Mouse (Mus musculus) heart, adult 2 months (tissue): ENCODE measurements around the gene Trim2.

Experiments
- CTCF ChIP-seq: fragments of 200-600 bp; IDR thresholded peaks from 2 replicates; pipeline ENCODE4 v1.8.1; 2022; ENCODE audit warnings: antibody characterized with exemption, mild to moderate bottlenecking, moderate library complexity
- POLR2A ChIP-seq: fragments of 200-500 bp; IDR thresholded peaks from 2 replicates; pipeline ENCODE4 v1.6.1; 2011; ENCODE audit warnings: mild to moderate bottlenecking, low read depth, low read length, control low read depth; ENCODE audit not compliant: insufficient read depth

GRCm38 (mm10) chr3:84324000-84324399 lies 17.3 kb upstream of the Trim2 start:
- TF ChIP-seq CTCF (no peak), POLR2A (no peak)
